Mouse (Mus musculus) megakaryocyte-erythroid progenitor cell, adult 5-6 weeks (primary cell): Measurements from ENCODE around the gene Mycbp2. TPM values are rescaled to one million over a fixed set of nuclear protein-coding genes. Genes with fewer than 3 reads are reported as not detected.

Experiments
- ATAC-seq: replicated peaks from 2 replicates; pipeline ENCODE4 v1.8.0; 2016; ENCODE audit warnings: mild to moderate bottlenecking, inconsistent platforms; ENCODE audit not compliant: severe bottlenecking, poor library complexity, low FRiP score, low TSS enrichment
- total RNA-seq, 2 experiments: library from RNA; stranded (forward) in 1 of 2; stranded (reverse) in 1 of 2; fragments of 200-1000, 215-1000 nt in 1 of 2; fragments of >200 nt in 1 of 2; fragmentation: Nextera tagmentation in 1 of 2; gene quantifications; 2 replicates each; pipeline ENCODE4 v1.2.3; 2014 to 2017

The Mycbp2 gene
- total RNA-seq, 2 experiments from 2014 or later: 37.9 to 44.5 TPM

DNA sequence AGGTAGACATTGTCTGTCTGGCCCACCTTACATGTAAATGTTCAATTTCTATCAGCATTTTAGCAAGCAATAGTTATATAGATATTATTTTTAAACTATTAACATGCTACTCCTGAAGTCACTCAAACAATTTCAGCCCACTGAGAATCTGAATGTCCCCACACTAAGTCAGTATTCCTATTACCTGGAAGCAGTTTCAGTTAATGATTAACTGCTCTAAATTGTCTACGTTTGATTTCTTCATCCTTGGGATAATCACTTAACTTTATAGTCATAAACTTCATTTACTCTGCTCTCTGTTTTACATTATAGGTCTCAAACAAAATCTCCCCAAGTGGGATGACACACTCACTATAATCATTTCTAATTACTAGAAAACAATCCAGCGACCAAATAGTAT, 60.0 kb downstream of the Mycbp2 start:
- ATAC-seq: no peak

GRCm38 (mm10) chr14:103276667-103277066, 69.9 kb downstream of the Mycbp2 start:
- peak; percentile 100 for ATAC-seq

- ATAC-seq: no peak
Measured at GRCm38 (mm10) chr14:103260437-103260836, 86.2 kb downstream of the Mycbp2 start.

- ATAC-seq: no peak
Measured at GRCm38 (mm10) chr14:103258745-103259144, 87.9 kb downstream of the Mycbp2 start.

DNA sequence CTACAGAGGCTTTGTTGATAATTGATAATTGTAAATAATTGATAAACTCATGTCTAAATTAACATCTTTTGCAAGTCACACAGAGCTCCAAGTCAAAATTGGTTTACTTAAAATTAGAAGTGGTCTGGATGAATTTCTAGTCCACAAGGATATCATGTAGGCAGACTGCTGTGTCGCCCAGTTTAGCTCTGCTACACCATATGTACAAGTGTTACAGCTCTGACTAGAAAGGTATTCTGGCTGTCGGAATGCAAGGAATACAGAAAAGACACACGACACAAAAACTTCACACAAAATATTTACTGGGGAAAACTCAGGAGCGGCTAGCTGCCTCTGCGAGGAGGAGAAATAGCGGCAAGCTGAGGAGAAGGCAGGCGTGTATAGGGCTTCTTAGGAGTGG, 89.7 kb downstream of the Mycbp2 start:
- no peak for ATAC-seq

GRCm38 (mm10) chr14:103254311-103254710, 92.3 kb downstream of the Mycbp2 start:
- ATAC-seq: no peak

GRCm38 (mm10) chr14:103242020-103242419, 104.6 kb downstream of the Mycbp2 start:
- no peak for ATAC-seq

DNA sequence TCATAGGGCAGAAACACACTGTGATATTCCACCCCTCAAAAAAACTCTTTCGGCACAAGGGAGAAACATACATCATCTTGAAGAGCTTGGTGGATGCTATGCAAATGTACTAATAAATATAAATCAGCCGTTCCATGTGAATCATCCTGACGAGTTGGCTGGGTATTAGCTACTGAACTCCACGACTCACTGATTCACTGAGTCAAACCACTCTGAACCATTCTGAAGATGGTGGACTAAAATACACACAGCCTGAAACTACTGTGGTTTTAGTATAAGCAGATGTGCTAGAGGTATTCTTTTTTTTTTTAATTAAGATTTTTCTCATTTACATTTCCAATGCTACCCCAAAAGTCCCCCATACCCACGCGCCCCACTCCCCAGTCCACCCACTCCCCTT, 111.8 kb downstream of the Mycbp2 start:
- ATAC-seq: no peak

DNA sequence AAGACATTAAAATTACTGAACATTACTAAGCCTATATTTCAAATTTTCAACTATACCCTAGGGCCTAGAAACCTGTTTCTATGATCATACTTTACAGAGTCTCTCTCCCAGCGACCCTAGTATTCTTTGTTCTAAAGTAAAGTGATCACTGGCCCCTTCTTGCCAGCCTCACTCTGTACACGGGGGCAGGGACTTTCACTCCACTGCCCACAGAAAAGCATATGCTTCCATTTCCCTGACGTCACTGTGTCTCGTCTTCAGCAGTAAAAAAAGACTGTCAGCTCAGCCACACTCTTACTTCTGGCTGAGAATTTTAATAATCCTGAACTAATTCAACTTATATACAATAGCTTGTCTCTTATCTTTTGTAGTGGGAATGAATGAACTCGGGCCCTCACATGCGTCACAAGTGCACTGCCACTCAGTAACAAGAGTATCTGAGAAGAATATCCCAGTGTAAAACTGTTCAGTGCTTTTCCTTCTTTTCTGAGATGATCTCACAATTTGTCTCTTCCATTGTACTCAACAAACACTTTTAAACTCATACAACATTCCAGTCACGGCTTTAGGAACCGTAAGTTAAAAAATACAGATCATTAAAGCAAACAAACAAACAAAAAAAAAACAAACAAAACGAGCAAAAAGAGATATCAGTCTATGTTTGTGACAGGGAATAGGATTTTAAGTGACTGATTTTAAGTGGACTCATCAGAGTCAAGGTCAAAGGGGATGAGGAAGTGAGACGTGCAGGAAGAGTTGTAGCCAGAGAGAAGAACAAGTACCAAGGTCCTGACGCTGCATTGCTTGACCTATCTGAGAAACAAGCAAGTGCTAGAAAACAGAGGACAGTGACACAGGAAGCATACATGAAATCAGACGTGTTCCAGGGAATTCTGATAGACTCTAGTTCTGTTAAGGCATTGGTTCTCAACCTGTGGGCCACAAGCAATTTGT, 112.7 kb downstream of the Mycbp2 start:
- ATAC-seq: no peak

- ATAC-seq: no peak
Measured at GRCm38 (mm10) chr14:103222356-103222755, 124.3 kb downstream of the Mycbp2 start.

- ATAC-seq: no peak
Measured at GRCm38 (mm10) chr14:103221751-103222150, 124.9 kb downstream of the Mycbp2 start.

- ATAC-seq: no peak
Measured at GRCm38 (mm10) chr14:103216331-103216730, 130.3 kb downstream of the Mycbp2 start.

GRCm38 (mm10) chr14:103186658-103187057, 160.0 kb downstream of the Mycbp2 start:
- ATAC-seq: no peak

GRCm38 (mm10) chr14:103186076-103186475, 160.5 kb downstream of the Mycbp2 start:
- ATAC-seq: no peak

- no peak for ATAC-seq
Measured at GRCm38 (mm10) chr14:103180096-103180495, 166.5 kb downstream of the Mycbp2 start.

- peak; percentile 68; the same call in 1 of the 2 replicates for ATAC-seq
Measured at GRCm38 (mm10) chr14:103162923-103163322, 183.7 kb downstream of the Mycbp2 start.

GRCm38 (mm10) chr14:103155685-103156084, 190.9 kb downstream of the Mycbp2 start:
- no peak for ATAC-seq

- ATAC-seq: no peak
Measured at GRCm38 (mm10) chr14:103150139-103150538, 196.5 kb downstream of the Mycbp2 start.

GRCm38 (mm10) chr14:103131991-103132390, 214.6 kb downstream of the Mycbp2 start:
- ATAC-seq: peak; percentile 95

GRCm38 (mm10) chr14:103125756-103126155, 220.9 kb downstream of the Mycbp2 start:
- ATAC-seq: no peak
